Mouse (Mus musculus) midbrain, postnatal 0 days (tissue): ENCODE data around the gene Dtx1. TPM values are rescaled to one million over a fixed set of nuclear protein-coding genes. Genes with fewer than 3 reads are reported as not detected.

Experiments
- ATAC-seq: fragments of 200-750 bp; cut with Nextera tagmentation; 2 replicates; pipeline ENCODE4 v1.8.0; 2017; ENCODE audit warnings: moderate number of reproducible peaks, mild to moderate bottlenecking, moderate TSS enrichment, moderate library complexity; ENCODE audit not compliant: low FRiP score
- DNase-seq: peaks from one replicate; pipeline ENCODE4 v3.0.0-alpha.2; 2015; ENCODE audit warnings: low spot score
- H3K27ac ChIP-seq: fragments of 300-500 bp; sonication (generic); 2 replicates; pipeline ENCODE4 v1.5.1; 2014; ENCODE audit warnings: low read depth, mild to moderate bottlenecking, low read length, mixed read lengths
- H3K27me3 ChIP-seq: fragments of 300-500 bp; sonication (generic); 2 replicates; pipeline ENCODE4 v1.6.1; 2014; ENCODE audit warnings: low read length, control low read depth, mixed read lengths; ENCODE audit not compliant: insufficient read depth
- H3K36me3 ChIP-seq: fragments of 300-500 bp; sonication (generic); 2 replicates; pipeline ENCODE4 v1.6.1; 2014; ENCODE audit warnings: low read length, control low read depth, mixed read lengths; ENCODE audit not compliant: insufficient read depth
- H3K4me1 ChIP-seq: fragments of 300-500 bp; sonication (generic); 2 replicates; pipeline ENCODE4 v1.6.1; 2014; ENCODE audit warnings: mild to moderate bottlenecking, control low read depth, antibody characterized with exemption, low read length, mixed read lengths; ENCODE audit not compliant: insufficient read depth
- H3K4me2 ChIP-seq: fragments of 300-500 bp; sonication (generic); 2 replicates; pipeline ENCODE4 v1.6.1; 2014; ENCODE audit warnings: low read depth, mild to moderate bottlenecking, low read length, mixed read lengths; ENCODE audit not compliant: poor library complexity, severe bottlenecking
- H3K4me3 ChIP-seq: fragments of 300-500 bp; sonication (generic); 2 replicates; pipeline ENCODE4 v1.5.1; 2014; ENCODE audit warnings: low read depth, mild to moderate bottlenecking, low read length, moderate library complexity
- H3K9ac ChIP-seq: fragments of 300-500 bp; sonication (generic); replicated peaks from 2 replicates; pipeline ENCODE4 v1.6.1; 2014; ENCODE audit warnings: mild to moderate bottlenecking, low read length, moderate library complexity, mixed read lengths; ENCODE audit not compliant: poor library complexity, severe bottlenecking
- H3K9me3 ChIP-seq: fragments of 300-500 bp; sonication (generic); 2 replicates; pipeline ENCODE4 v1.6.1; 2016; ENCODE audit warnings: low read length, control low read depth
- CTCF ChIP-seq: IDR thresholded peaks from 2 replicates; pipeline ENCODE4 v1.5.1; 2016; ENCODE audit warnings: antibody characterized with exemption, mild to moderate bottlenecking
- WGBS: fragments of 180-500 bp; shearing (Covaris S2); extraction: QIAGEN DNeasy Blood & Tissue Kit; methylation state at CpG from one replicate; pipeline ENCODE4 v1.1.7; 2014; 5-methylcytosine and 5-hydroxymethylcytosine counted together
- polyA plus RNA-seq: library from polyadenylated mRNA; unstranded; fragments of >200 nt; fragmentation: Nextera tagmentation; extraction: Ambion mirVana; gene quantifications from 2 replicates; pipeline ENCODE4 v1.2.1, GENCODE M21; 2015
- total RNA-seq: library from RNA; depleted of rRNA; stranded (reverse); fragments of >200 nt; gene quantifications from 2 replicates; pipeline ENCODE4 v1.2.3, GENCODE M21; 2014

The Dtx1 gene
- total and polyA plus RNA-seq, 2 experiments from 2014 or later: 67.9 to 242 TPM

DNA sequence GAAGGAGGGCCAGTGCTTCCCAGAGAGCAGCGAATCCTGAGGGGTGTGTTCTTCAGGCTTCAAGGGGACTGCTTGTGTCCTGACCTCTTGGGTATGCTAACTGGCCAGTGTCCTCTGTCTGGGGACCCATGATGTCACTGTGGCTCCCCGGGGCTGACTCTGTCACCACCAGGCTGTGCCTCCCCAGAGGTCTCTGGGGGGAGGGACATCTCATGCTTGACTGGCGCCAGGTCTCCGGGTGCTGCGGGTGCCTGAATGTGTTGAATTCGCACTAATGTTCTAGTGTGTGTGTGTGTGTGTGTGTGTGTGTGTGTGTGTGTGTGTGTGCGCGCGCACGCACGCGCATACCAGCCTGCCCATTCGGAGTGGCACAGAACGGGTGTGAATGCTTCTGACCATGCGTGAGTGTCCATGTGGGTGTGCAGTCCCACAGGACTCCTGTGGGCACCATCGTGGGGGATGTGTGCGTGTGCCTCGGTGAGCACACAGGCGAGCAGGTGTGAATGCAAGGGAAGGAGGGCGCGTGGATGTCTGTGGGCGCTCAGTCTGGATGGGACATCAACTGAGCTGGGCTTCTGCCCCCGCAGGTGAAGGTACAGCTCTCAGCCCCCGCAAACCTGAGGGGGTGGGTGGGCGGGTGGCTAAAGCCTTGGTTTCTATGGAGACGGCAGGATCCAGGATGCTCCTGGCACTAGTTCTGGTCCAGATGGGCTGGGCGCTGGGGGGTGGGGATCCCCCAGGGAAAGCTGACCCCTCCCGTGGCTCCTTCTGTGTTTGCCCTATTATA lies 58.6 kb downstream of the Dtx1 start:
- Histone ChIP-seq H3K27ac (no peak overlapping the region), H3K27me3 (peaks cover 14% of the 10 kb centered on the region; the same call in 1 of the 2 replicates), H3K9ac (no peak overlapping the region), H3K9me3 (no peaks in the 10 kb centered on the region), H3K4me2 (no peak overlapping the region), H3K4me3 (no peak overlapping the region), H3K36me3 (no peaks in the 10 kb centered on the region), H3K4me1 (peaks cover 6% of the 10 kb centered on the region; the same call in 1 of the 2 replicates)
- TF ChIP-seq CTCF: no peak
- 80% methylated on average over 27 of the region's 28 CpGs for WGBS
- ATAC-seq (no peak), DNase-seq (no peak)

DNA sequence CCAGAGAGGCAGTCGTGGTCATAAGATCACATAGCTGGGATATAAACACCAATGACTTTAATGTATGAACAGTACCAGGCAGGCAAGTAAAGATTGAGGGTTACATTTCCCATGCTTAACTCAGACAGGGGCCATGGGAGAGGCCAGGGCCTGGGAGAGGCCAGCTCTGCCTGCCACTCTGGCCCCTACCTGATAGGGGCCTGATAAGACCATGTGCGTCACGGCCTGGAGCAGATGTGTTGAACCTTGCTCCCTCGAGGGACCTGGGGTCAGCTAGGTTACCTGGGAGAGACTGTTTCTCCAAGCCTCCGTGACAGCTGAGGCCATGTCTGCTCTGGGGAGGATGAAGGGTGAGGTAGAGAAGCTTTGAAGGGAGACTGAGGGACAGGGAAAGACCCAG lies 60.5 kb downstream of the Dtx1 start:
- Histone ChIP-seq H3K27me3 (peaks cover 14% of the 10 kb centered on the region; the same call in 1 of the 2 replicates), H3K27ac (no peak overlapping the region), H3K4me1 (peaks cover 6% of the 10 kb centered on the region; the same call in 1 of the 2 replicates), H3K9me3 (no peaks in the 10 kb centered on the region), H3K36me3 (no peaks in the 10 kb centered on the region), H3K9ac (no peak overlapping the region), H3K4me2 (no peak overlapping the region), H3K4me3 (no peak overlapping the region)
- 81% methylated on average over 5 of the region's 5 CpGs for WGBS
- ATAC-seq: no peak
- TF ChIP-seq CTCF: no peak
- DNase-seq: no peak

DNA sequence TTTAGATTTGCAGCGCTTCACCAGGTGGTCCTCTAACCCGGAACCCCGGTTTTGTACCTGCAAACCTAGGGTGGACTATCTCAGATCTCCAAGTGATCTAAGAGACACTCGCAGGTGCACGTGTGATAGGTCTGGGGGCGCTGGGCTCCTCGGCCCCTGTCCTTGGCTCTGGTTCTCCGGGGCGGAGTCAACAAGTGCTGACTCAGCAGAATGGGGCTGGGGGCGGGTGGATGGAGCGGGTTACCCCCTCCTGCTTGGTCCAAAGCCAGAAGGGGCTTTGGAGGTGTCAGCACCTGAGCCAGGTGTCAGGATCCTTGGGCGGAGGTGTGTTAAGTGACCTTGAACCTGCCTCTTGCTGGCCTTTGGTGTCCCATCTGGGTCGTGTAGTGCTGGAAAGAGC lies 61.8 kb downstream of the Dtx1 start:
- no peaks in the 10 kb centered on the region for H3K9me3 ChIP-seq
- peak overlapping the region; percentile 50; the same call in 1 of the 2 replicates for H3K4me2 ChIP-seq
- no peaks in the 10 kb centered on the region for H3K36me3 ChIP-seq
- H3K4me3 ChIP-seq: peak overlapping the region; percentile 35; the same call in 1 of the 2 replicates
- peaks cover 6% of the 10 kb centered on the region; the same call in 1 of the 2 replicates for H3K4me1 ChIP-seq
- ATAC-seq (no peak), DNase-seq (no peak)
- WGBS: 27% methylated on average over 13 of the region's 13 CpGs
- no peak for TF ChIP-seq CTCF
- peaks cover 14% of the 10 kb centered on the region; the same call in 1 of the 2 replicates for H3K27me3 ChIP-seq
- H3K27ac ChIP-seq: no peak overlapping the region
- H3K9ac ChIP-seq: 0 out of 2 replicates have a peak overlapping the region, but pooled peaks have one; percentile 39

DNA sequence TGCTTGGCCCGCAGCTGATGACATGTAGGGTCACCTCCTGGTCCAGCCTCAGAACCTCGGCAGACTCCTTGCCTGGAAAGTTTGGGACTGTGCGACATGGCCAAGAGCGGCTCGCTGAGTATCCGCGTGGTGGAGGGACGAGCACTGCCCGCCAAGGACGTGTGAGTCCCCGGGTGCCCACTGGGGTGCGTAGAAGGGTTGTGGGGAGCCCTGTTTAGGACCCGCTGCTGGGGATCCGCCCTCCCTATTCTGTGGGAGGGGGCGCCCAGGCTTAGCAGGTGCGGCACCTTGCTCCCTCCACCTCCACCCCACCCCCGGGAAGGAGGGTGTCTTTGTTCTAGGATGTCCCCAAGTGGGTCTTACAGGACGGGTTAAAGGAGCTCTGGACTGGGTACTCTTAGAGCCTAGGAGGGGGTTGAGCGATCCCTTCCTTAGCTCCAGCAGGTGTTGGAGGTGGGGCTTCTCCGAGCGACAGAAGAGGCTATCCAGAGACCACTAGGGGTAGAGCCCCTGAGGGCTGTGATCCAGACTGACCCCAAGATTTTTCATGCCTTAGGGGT lies 62.3 kb downstream of the Dtx1 start:
- H3K27me3 ChIP-seq: peaks cover 14% of the 10 kb centered on the region; the same call in 1 of the 2 replicates
- no peak overlapping the region for H3K27ac ChIP-seq
- DNase-seq: no peak
- peak; percentile 59 for ATAC-seq
- H3K4me2 ChIP-seq: peak overlapping the region; percentile 50
- no peaks in the 10 kb centered on the region for H3K36me3 ChIP-seq
- H3K9me3 ChIP-seq: no peaks in the 10 kb centered on the region
- peak overlapping the region; percentile 35 for H3K4me3 ChIP-seq
- TF ChIP-seq CTCF: no peak; the same call in 1 of the 2 replicates
- peaks cover 6% of the 10 kb centered on the region; the same call in 1 of the 2 replicates for H3K4me1 ChIP-seq
- 4% methylated on average over 21 of the region's 21 CpGs for WGBS
- H3K9ac ChIP-seq: peak overlapping the region; percentile 39; the same call in 1 of the 2 replicates

DNA sequence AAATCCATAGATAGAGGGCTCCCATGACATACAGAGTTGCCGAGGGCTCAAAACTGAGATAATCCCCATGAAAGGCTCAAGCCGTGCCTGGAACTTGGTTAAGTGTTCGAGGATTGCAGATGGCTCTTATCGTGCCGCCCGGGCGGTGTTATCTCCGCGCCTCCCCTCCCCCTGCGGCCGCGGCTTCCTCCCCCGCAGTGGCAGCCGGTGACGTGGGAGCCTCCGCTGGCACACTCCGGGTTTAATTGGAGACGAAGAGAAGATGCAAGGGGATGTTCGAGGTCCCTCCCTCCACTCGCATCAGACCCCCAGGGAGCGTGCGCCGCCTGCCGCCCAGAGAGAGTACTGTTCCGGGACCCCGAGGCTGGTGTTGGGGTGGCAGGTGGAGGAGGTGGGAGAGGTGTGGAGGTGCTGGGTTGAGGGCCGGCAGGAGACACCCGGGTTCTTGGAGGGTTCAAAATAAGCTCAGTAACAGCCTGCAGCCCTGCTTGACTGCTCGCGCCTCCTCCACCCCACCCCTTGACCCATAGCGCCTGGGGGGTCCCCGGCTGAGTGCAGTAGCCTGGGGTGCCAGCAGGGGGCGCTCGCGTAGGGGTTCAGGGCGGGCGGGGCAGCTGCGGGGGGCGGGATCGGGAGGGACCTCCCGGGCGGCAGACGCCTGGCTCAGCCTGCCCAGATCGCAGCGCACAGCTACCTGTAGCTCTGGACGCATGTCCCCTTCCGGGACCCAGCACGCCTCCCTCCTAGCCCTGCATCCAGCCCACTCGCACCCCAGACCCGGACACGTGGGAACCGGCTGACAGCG lies 63.0 kb downstream of the Dtx1 start, which contains the start of gene Rasal1:
TSS of gene Rasal1 (plus strand) at position 244 of the 805 bp plus-strand sequence.
- no peaks in the 10 kb centered on the region for H3K9me3 ChIP-seq
- under 1% methylated on average over 44 of the region's 53 CpGs for WGBS
- H3K27ac ChIP-seq: no peak within 1 kb of the TSS
- peaks cover 6% of the 10 kb centered on the region; the same call in 1 of the 2 replicates for H3K4me1 ChIP-seq
- H3K27me3 ChIP-seq: peaks cover 14% of the 10 kb centered on the region; the same call in 1 of the 2 replicates
- peak within 1 kb of the TSS; percentile 39 for H3K9ac ChIP-seq
- peak; percentile 70 for TF ChIP-seq CTCF
- no peaks in the 10 kb centered on the region for H3K36me3 ChIP-seq
- H3K4me2 ChIP-seq: peak within 1 kb of the TSS; percentile 50
- DNase-seq (peak; percentile 29), ATAC-seq (peak; percentile 39; the same call in 1 of the 2 replicates)
- H3K4me3 ChIP-seq: peak within 1 kb of the TSS; percentile 35
